Mouse (Mus musculus): ENCODE measurements around the gene Fsd1. TPM values are rescaled to one million over a fixed set of nuclear protein-coding genes. Genes with fewer than 3 reads are reported as not detected.

Fsd1 gene
- total and polyA plus RNA-seq, 3 experiments, result 0.21 TPM; not detected in 2

- in situ Hi-C loops (cut with MboI; ENCODE audit: low pct_ligation_motif_present, low pct_unique_long_range_greater_than_20kb, low sequenced_read_pairs), result no loop called here
- dilution Hi-C loops (cut with MboI; ENCODE audit: extremely low pct_ligation_motif_present, extremely low pct_unique_long_range_greater_than_20kb, low sequenced_read_pairs), result no loop called here
- Histone ChIP-seq H3K9ac (ENCODE audit: insufficient read depth, low read depth) (no peak overlapping the region), H3K4me3 (replicated peaks in 1 of 3; ENCODE audit: low read depth in 2 of 3, low read length in 2 of 3, poor library complexity in 1 of 3) (no peak overlapping the region), H3K27me3 (replicated peaks) (no peaks in the 10 kb centered on the region), H3K4me2 (ENCODE audit: insufficient read depth, low read depth, poor library complexity, severe bottlenecking) (no peak overlapping the region), H3K27ac (ENCODE audit: insufficient read depth, low read depth) (no peak overlapping the region), H3K4me1 (ENCODE audit: control insufficient read depth in 1 of 2, insufficient read depth in 2 of 2) (peaks cover 5 to 48% of the 10 kb centered on the region in 2 experiments; a peak in 3 of 4 replicates), H3K79me2 (replicated peaks; ENCODE audit: control insufficient read depth, extremely low read depth, insufficient read depth, poor library complexity, severe bottlenecking) (peaks cover 60% of the 10 kb centered on the region), H3K36me3 (replicated peaks in 1 of 2; ENCODE audit: control insufficient read depth in 1 of 2, insufficient read depth in 1 of 2, low read length in 1 of 2) (peaks cover 6 to 22% of the 10 kb centered on the region in 2 experiments), H3K9me3 (replicated peaks; ENCODE audit: low read length) (no peaks in the 10 kb centered on the region)
- DNase-seq (ENCODE audit: extremely low read depth), result no peak
- TF ChIP-seq TBP (conservative IDR thresholded peaks at IDR 0.05; ENCODE audit: low read depth, low read length), result no peak
- TF ChIP-seq RCOR1 (conservative IDR thresholded peaks at IDR 0.05; ENCODE audit: low read depth, low read length), result no peak
- no peak for TF ChIP-seq CHD2 (IDR thresholded peaks at IDR 0.05; ENCODE audit: low read length)
- TF ChIP-seq HCFC1 (IDR thresholded peaks at IDR 0.05; ENCODE audit: low read depth, low read length), result no peak
- no peak for TF ChIP-seq EP300 (IDR thresholded peaks at IDR 0.05; ENCODE audit: low read length)
- TF ChIP-seq CHD1 (IDR thresholded peaks at IDR 0.05; ENCODE audit: low read depth, low read length), result no peak
- TF ChIP-seq NRF1 (IDR thresholded peaks at IDR 0.05; ENCODE audit: low read depth, low read length), result no peak
- TF ChIP-seq POLR2A (IDR thresholded peaks at IDR 0.05; ENCODE audit: low read depth, low read length), result no peak
- TF ChIP-seq CTCF (conservative IDR thresholded peaks at IDR 0.05 in 1 of 2, IDR thresholded peaks at IDR 0.05 in 1 of 2; ENCODE audit: low read depth in 2 of 2, low read length in 2 of 2), result no peak
- TF ChIP-seq ZNF384 (IDR thresholded peaks at IDR 0.05; ENCODE audit: low read depth, low read length), result no peak
- no peak for TF ChIP-seq JUN (IDR thresholded peaks at IDR 0.05; ENCODE audit: insufficient read depth, low read depth, low read length)
Measured at GRCm38 (mm10) chr17:56038583-56039261, 52.4 kb downstream of the Fsd1 start.

- TF ChIP-seq TCF12 (IDR thresholded peaks at IDR 0.05; ENCODE audit: low read depth, low read length), result no peak
- TF ChIP-seq JUND (conservative IDR thresholded peaks at IDR 0.05; ENCODE audit: low read depth, low read length), result no peak
- TF ChIP-seq MAZ (IDR thresholded peaks at IDR 0.05; ENCODE audit: low read depth, low read length), result no peak
- TF ChIP-seq USF1 (IDR thresholded peaks at IDR 0.05; ENCODE audit: low read depth, low read length), result no peak
- no peak for TF ChIP-seq TBP (conservative IDR thresholded peaks at IDR 0.05; ENCODE audit: low read depth, low read length)
- no peak for TF ChIP-seq ZNF384 (IDR thresholded peaks at IDR 0.05; ENCODE audit: low read depth, low read length)
- TF ChIP-seq EP300 (IDR thresholded peaks at IDR 0.05; ENCODE audit: low read length), result no peak
- no peak for TF ChIP-seq BHLHE40 (IDR thresholded peaks at IDR 0.05; ENCODE audit: low read depth, low read length)
- no peak for TF ChIP-seq CTCF (conservative IDR thresholded peaks at IDR 0.05 in 1 of 2, IDR thresholded peaks at IDR 0.05 in 1 of 2; ENCODE audit: low read depth in 2 of 2, low read length in 2 of 2)
- no peak for TF ChIP-seq NRF1 (IDR thresholded peaks at IDR 0.05; ENCODE audit: low read depth, low read length)
- TF ChIP-seq E2F4 (IDR thresholded peaks at IDR 0.05; ENCODE audit: insufficient replicate concordance, low read depth, low read length), result no peak
- Histone ChIP-seq H3K36me3 (replicated peaks in 1 of 2; ENCODE audit: control insufficient read depth in 1 of 2, insufficient read depth in 1 of 2, low read length in 1 of 2) (peaks cover 8 to 22% of the 10 kb centered on the region in 2 experiments), H3K4me1 (ENCODE audit: control insufficient read depth in 1 of 2, insufficient read depth in 2 of 2) (peaks cover 0 to 48% of the 10 kb centered on the region in 2 experiments; a peak in 3 of 4 replicates), H3K27ac (ENCODE audit: insufficient read depth, low read depth) (no peak overlapping the region), H3K9me3 (replicated peaks; ENCODE audit: low read length) (no peaks in the 10 kb centered on the region), H3K79me2 (replicated peaks; ENCODE audit: control insufficient read depth, extremely low read depth, insufficient read depth, poor library complexity, severe bottlenecking) (peaks cover 60% of the 10 kb centered on the region), H3K4me3 (replicated peaks in 1 of 3; ENCODE audit: low read depth in 2 of 3, low read length in 2 of 3, poor library complexity in 1 of 3) (peak overlapping the region in 1 of 3 experiments; percentile 80), H3K27me3 (replicated peaks) (no peaks in the 10 kb centered on the region), H3K4me2 (ENCODE audit: insufficient read depth, low read depth, poor library complexity, severe bottlenecking) (no peak overlapping the region; the same call in 1 of the 2 replicates), H3K9ac (ENCODE audit: insufficient read depth, low read depth) (peak overlapping the region; percentile 57; the same call in 1 of the 2 replicates)
- no peak for DNase-seq (ENCODE audit: extremely low read depth)
- dilution Hi-C loops (cut with MboI; ENCODE audit: extremely low pct_ligation_motif_present, extremely low pct_unique_long_range_greater_than_20kb, low sequenced_read_pairs) (no loop called here), in situ Hi-C loops (cut with MboI; ENCODE audit: low pct_ligation_motif_present, low pct_unique_long_range_greater_than_20kb, low sequenced_read_pairs) (no loop called here)
Measured at GRCm38 (mm10) chr17:56039345-56039744, 53.0 kb downstream of the Fsd1 start.

All from CH12.LX (cell line).